Mouse (Mus musculus) lung, adult 2 months (tissue): ENCODE data around the gene Sacs.

Experiments
- CTCF ChIP-seq: fragments of 200-500 bp; IDR thresholded peaks from 2 replicates; pipeline ENCODE4 v1.5.1; 2011; ENCODE audit warnings: mild to moderate bottlenecking, low read length, control low read depth; ENCODE audit not compliant: insufficient read depth
- POLR2A ChIP-seq: fragments of 200-500 bp; IDR thresholded peaks from 2 replicates; pipeline ENCODE4 v1.6.1; 2011; ENCODE audit warnings: low read depth, mild to moderate bottlenecking, control low read depth, low read length, borderline replicate concordance; ENCODE audit errors: extremely low read depth

- TF ChIP-seq POLR2A = no peak
- TF ChIP-seq CTCF = no peak
Measured at GRCm38 (mm10) chr14:61191904-61192303, 53.6 kb downstream of the Sacs start.
